Mouse (Mus musculus): ENCODE results near the gene Taf5l.
A peak's percentile ranks its signal among the peaks of the same experiment; 100 is the strongest.

DNA sequence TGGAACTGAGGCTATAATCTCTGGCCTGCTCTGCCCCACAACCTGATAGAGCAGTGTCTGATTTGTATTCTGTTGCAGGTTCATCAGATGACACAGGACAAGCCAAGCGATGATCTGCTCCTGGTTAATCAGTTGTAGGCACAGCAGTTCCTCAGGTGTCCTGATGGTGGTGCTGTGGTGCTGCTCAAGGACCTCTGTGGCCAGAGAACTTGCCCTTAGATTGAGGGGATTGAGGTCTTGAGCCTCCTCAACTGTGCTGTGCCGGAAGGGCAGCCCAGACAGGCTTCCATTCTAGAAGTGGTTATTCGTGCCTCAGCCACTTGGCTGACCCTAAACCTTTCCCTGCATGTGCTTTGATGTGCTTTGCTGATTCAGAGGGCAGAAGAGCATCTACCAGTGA is 30.9 kb upstream of the Taf5l start:
- peak; percentile 99 for TF ChIP-seq CTCF (IDR thresholded peaks at IDR 0.05; ENCODE audit: low read depth)
- TF ChIP-seq EP300 (optimal IDR thresholded peaks at IDR 0.05): no peak
